ENCODE assay signal across 8 mouse cellular contexts in the genomic region with DNA sequence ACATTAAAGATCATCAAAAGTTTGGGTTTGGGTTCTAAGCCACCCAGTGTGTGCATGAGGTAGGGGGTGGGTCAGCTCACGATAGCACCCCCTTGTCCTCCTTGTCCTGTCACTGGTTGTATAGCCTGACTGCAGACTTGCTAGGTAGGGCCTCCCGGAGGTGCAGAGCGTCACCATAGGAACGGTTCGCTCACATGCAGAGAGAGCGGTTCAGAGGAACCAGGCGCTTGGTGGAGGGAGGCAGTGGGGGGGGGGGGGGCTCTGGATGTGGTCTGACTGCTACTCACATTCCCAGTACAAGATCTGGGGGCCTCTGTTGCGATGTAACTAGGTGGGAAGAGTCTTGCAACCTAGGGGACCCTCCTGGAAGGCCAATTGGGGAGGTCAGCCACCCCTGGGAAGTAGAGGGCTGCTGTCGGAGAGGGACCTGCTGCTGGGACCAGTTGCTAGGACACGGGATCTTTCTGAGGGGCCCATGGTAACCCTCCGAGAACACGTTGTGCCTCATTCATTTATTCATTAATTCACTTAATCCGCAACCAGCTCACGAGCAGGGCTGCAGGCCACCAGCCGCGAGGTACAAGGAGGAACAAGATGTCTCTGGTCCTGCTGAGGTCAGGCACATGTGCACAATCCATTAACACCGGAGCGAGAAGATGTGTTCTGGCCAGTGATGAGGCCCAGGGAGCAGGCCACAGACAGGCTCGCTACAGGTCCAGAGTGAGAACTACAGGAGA. TPM values are rescaled to one million over a fixed set of nuclear protein-coding genes. Genes with fewer than 3 reads are reported as not detected.
DNase-seq lines count a peak whose midpoint lies in the region; ATAC-seq lines count a peak whose summit lies in the region.

No protein-coding gene starts in this region.

- 0 out of 2 replicates have a peak overlapping the region, but pooled peaks have one; percentile 0 for H3K27ac ChIP-seq in intestine, embryonic 15.5 days
- no peak overlapping the region for H3K27ac ChIP-seq in midbrain, embryonic 15.5 days

- no peak overlapping the region for H3K9ac ChIP-seq in intestine, embryonic 15.5 days
- no peak overlapping the region for H3K9ac ChIP-seq in midbrain, embryonic 15.5 days

- H3K4me1 ChIP-seq in intestine, embryonic 15.5 days (replicated peaks) = peaks cover 52% of the 10 kb centered on the region
- peaks cover 31% of the 10 kb centered on the region for H3K4me1 ChIP-seq in midbrain, embryonic 15.5 days

- H3K27me3 ChIP-seq in intestine, embryonic 15.5 days (replicated peaks) = no peaks in the 10 kb centered on the region
- peaks cover 54% of the 10 kb centered on the region for H3K27me3 ChIP-seq in midbrain, embryonic 15.5 days (replicated peaks)

- no peaks in the 10 kb centered on the region for H3K9me3 ChIP-seq in intestine, embryonic 15.5 days
- H3K9me3 ChIP-seq in midbrain, embryonic 15.5 days = no peaks in the 10 kb centered on the region

- no peaks in the 10 kb centered on the region for H3K36me3 ChIP-seq in intestine, embryonic 15.5 days
- no peaks in the 10 kb centered on the region for H3K36me3 ChIP-seq in midbrain, embryonic 15.5 days (replicated peaks)

- ATAC-seq in intestine, embryonic 15.5 days = peak; percentile 26; the same call in 1 of the 2 replicates
- ATAC-seq in midbrain, embryonic 15.5 days (replicated peaks) = peak; percentile 66

- 26% methylated on average over 19 of the region's 19 CpGs for WGBS in intestine, embryonic 15.5 days
- WGBS in midbrain, embryonic 15.5 days = 4% methylated on average over 19 of the region's 19 CpGs

- peak overlapping the region; percentile 33 for H3K4me2 ChIP-seq in intestine, embryonic 15.5 days (replicated peaks)
- H3K4me2 ChIP-seq in midbrain, embryonic 15.5 days = peak overlapping the region; percentile 21

- no peak overlapping the region for H3K4me3 ChIP-seq in intestine, embryonic 15.5 days (replicated peaks)
- H3K4me3 ChIP-seq in midbrain, embryonic 15.5 days = no peak overlapping the region

- DNase-seq in cerebellum, adult 11-12 months = peak; percentile 12
- DNase-seq in cerebellum, adult 8-10 months = no peak
- peak; percentile 30 for DNase-seq in right cerebral cortex, adult 18-20 months
- no peak for DNase-seq in right cerebral cortex, postnatal 25 days
- no peak for DNase-seq in thymus, postnatal 25 days
- DNase-seq in cerebellum, adult 11 months = no peak

RNA-seq across cellular contexts. Expression of gene Dlk1, which starts 7.0 kb away (rescaled TPM):
- 364 and 395 TPM in 2 replicates for polyA plus RNA-seq in intestine, embryonic 15.5 days (2015; fragmentation: Nextera tagmentation; extraction: Ambion mirVana)
- 70.6 and 76.0 TPM in 2 replicates for polyA plus RNA-seq in midbrain, embryonic 15.5 days (2015; fragmentation: Nextera tagmentation; extraction: Ambion mirVana)

Comparison
In these comparisons a context has a peak if more than half of its experiments do, and no peak if none do; other contexts are left out.
1. DNase-seq: peak in cerebellum, adult 11-12 months (single experiment) and right cerebral cortex, adult 18-20 months (single experiment); none in cerebellum, adult 8-10 months (single experiment), right cerebral cortex, postnatal 25 days (single experiment), thymus, postnatal 25 days (single experiment) and cerebellum, adult 11 months (single experiment).